ENCODE assay signal across 18 mouse cellular contexts in the genomic region with DNA sequence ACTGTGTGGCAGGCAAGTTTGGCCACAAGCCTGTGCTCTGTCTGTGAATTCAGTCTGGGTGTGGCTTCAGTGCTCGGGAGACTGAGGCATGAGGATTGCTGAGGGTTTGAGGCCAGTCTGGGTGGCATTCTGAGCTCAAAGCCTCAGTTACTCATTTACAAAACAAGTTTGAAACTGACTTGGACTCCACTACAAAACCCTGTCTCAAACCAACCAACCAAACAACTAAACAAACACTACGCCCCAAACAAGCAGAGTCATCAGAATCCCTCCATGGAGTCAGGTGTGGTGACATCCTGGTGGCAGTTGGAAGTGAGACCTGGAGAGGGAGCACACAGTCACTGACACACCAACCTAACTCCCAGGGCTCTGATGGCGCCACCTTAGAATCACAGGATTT. TPM values are rescaled to one million over a fixed set of nuclear protein-coding genes. Genes with fewer than 3 reads are reported as not detected.
"Had no signal": no experiment of that assay in that cellular context is flagged by ENCODE, and none has a peak within 500 bp of the region (broad histone marks: within the 10 kb centered on the region; RNA-seq: fewer than 3 reads in every experiment).

No protein-coding gene starts in this region.

- H3K27me3 ChIP-seq: hindbrain, embryonic 15.5 days; limb, embryonic 15.5 days; liver, embryonic 15.5 days; neural tube, embryonic 15.5 days had no signal

- H3K27ac ChIP-seq: hindbrain, embryonic 15.5 days; limb, embryonic 15.5 days; liver, embryonic 15.5 days; midbrain, embryonic 10.5 days; neural tube, embryonic 15.5 days; stomach, postnatal 0 days had no signal

- H3K9me3 ChIP-seq: hindbrain, embryonic 15.5 days; limb, embryonic 15.5 days; liver, embryonic 15.5 days; midbrain, embryonic 10.5 days; neural tube, embryonic 15.5 days had no signal

- ATAC-seq: intestine, embryonic 16.5 days had no signal

- DNase-seq: layer of hippocampus, adult 9-11 months; layer of hippocampus, postnatal 36 days; lung, embryonic 14.5 days; lung, postnatal 10 days; lung, postnatal 4 days; midbrain, embryonic 14.5 days; right cerebral cortex, adult 18-20 months; thymus, postnatal 14 days had no signal

- H3K4me3 ChIP-seq: hindbrain, embryonic 15.5 days; limb, embryonic 15.5 days; liver, embryonic 15.5 days; midbrain, embryonic 10.5 days; myocyte; neural tube, embryonic 15.5 days had no signal

- H3K36me3 ChIP-seq: hindbrain, embryonic 15.5 days; limb, embryonic 15.5 days; midbrain, embryonic 10.5 days; neural tube, embryonic 15.5 days had no signal

- H3K4me2 ChIP-seq: hindbrain, embryonic 15.5 days; limb, embryonic 15.5 days; liver, embryonic 15.5 days; lung, embryonic 14.5 days; neural tube, embryonic 15.5 days had no signal

- H3K9ac ChIP-seq: hindbrain, embryonic 15.5 days; limb, embryonic 15.5 days; liver, embryonic 15.5 days; lung, embryonic 14.5 days; neural tube, embryonic 15.5 days had no signal

- H3K4me1 ChIP-seq: hindbrain, embryonic 15.5 days; limb, embryonic 15.5 days; neural tube, embryonic 15.5 days had no signal

RNA-seq across cellular contexts. Expression of gene Aldh3b3, which starts 8.1 kb away (rescaled TPM):
- polyA plus RNA-seq: hindbrain, embryonic 15.5 days; intestine, embryonic 16.5 days; limb, embryonic 11.5 days; lung, embryonic 14.5 days; midbrain, embryonic 10.5 days; midbrain, embryonic 14.5 days; neural tube, embryonic 11.5 days; neural tube, embryonic 15.5 days had no signal
